Mouse (Mus musculus) stomach, postnatal 0 days (tissue): ENCODE results near the gene Selenon. TPM values are rescaled to one million over a fixed set of nuclear protein-coding genes. Genes with fewer than 3 reads are reported as not detected.
A peak's percentile ranks its signal among the peaks of the same experiment; 100 is the strongest.

Source experiments
- ATAC-seq: fragments of 200-750 bp; cut with Nextera tagmentation; 2 replicates; pipeline ENCODE4 v1.8.0; 2017; ENCODE audit not compliant: low FRiP score, low TSS enrichment
- DNase-seq: peaks from one replicate; pipeline ENCODE4 v3.0.0-alpha.2; 2016; ENCODE audit warnings: low spot score
- H3K27ac ChIP-seq: fragments of 300-500 bp; sonication (generic); replicated peaks from 2 replicates; pipeline ENCODE4 v1.5.1; 2014; ENCODE audit warnings: mild to moderate bottlenecking, control low read depth
- H3K27me3 ChIP-seq: fragments of 300-500 bp; sonication (generic); 2 replicates; pipeline ENCODE4 v1.6.1; 2014; ENCODE audit warnings: low read length; ENCODE audit not compliant: control insufficient read depth, insufficient read depth
- H3K36me3 ChIP-seq: fragments of 300-500 bp; sonication (generic); 2 replicates; pipeline ENCODE4 v1.6.1; 2014; ENCODE audit warnings: low read length, mixed read lengths; ENCODE audit not compliant: control insufficient read depth, insufficient read depth
- H3K4me1 ChIP-seq: fragments of 300-500 bp; sonication (generic); replicated peaks from 2 replicates; pipeline ENCODE4 v1.6.1; 2014; ENCODE audit warnings: antibody characterized with exemption; ENCODE audit not compliant: control insufficient read depth, insufficient read depth
- H3K4me2 ChIP-seq: fragments of 300-500 bp; sonication (generic); replicated peaks from 2 replicates; pipeline ENCODE4 v1.6.1; 2014; ENCODE audit warnings: low read depth, mild to moderate bottlenecking, control low read depth, moderate library complexity
- H3K4me3 ChIP-seq: fragments of 300-500 bp; sonication (generic); 2 replicates; pipeline ENCODE4 v1.5.1; 2014; ENCODE audit warnings: low read depth, low read length, control low read depth
- H3K9ac ChIP-seq: fragments of 300-500 bp; sonication (generic); 2 replicates; pipeline ENCODE4 v1.6.1; 2014; ENCODE audit warnings: mild to moderate bottlenecking, low read length, control low read depth, mixed read lengths
- H3K9me3 ChIP-seq: fragments of 300-500 bp; sonication (generic); 2 replicates; pipeline ENCODE4 v1.6.1; 2016; ENCODE audit warnings: low read length; ENCODE audit not compliant: control insufficient read depth
- CTCF ChIP-seq: IDR thresholded peaks from 2 replicates; pipeline ENCODE4 v1.5.1; 2016; ENCODE audit warnings: antibody characterized with exemption, low read depth, mild to moderate bottlenecking, moderate library complexity
- EP300 ChIP-seq: optimal IDR thresholded peaks from 2 replicates; pipeline ENCODE3; 2016; ENCODE audit warnings: antibody characterized with exemption
- WGBS: fragments of 180-500 bp; shearing (Covaris S2); extraction: QIAGEN DNeasy Blood & Tissue Kit; methylation state at CpG from one replicate; pipeline ENCODE4 v1.1.7; 2014; 5-methylcytosine and 5-hydroxymethylcytosine counted together
- microRNA-seq: library from miRNA; unstranded; fragments of <30 nt; microRNA quantifications from one replicate; pipeline ENCODE4, GENCODE M21; 2016
- polyA plus RNA-seq: library from polyadenylated mRNA; unstranded; fragments of >200 nt; fragmentation: Nextera tagmentation; extraction: Ambion mirVana; gene quantifications from 2 replicates; pipeline ENCODE4 v1.2.1, GENCODE M21; 2015

The Selenon gene
- polyA plus RNA-seq, 1 experiment from 2014 or later: 8.6 TPM

- no peak overlapping the region for H3K4me3 ChIP-seq
- H3K4me1 ChIP-seq: peaks cover 7% of the 10 kb centered on the region
- H3K27ac ChIP-seq: peak overlapping the region; percentile 30; the same call in 1 of the 2 replicates
- TF ChIP-seq EP300 (no peak), CTCF (no peak)
- no peak overlapping the region for H3K4me2 ChIP-seq
- no peaks in the 10 kb centered on the region for H3K36me3 ChIP-seq
- H3K9me3 ChIP-seq: no peaks in the 10 kb centered on the region
- H3K9ac ChIP-seq: no peak overlapping the region
- H3K27me3 ChIP-seq: no peaks in the 10 kb centered on the region
- ATAC-seq (no peak), DNase-seq (peak; percentile 50)
- 43% methylated on average over 6 of the region's 6 CpGs for WGBS
Observed at GRCm38 (mm10) chr4:134491716-134492115, 60.2 kb downstream of the Selenon start.

- no peaks in the 10 kb centered on the region for H3K27me3 ChIP-seq
- H3K27ac ChIP-seq: no peak overlapping the region; the same call in 1 of the 2 replicates
- no peaks in the 10 kb centered on the region for H3K9me3 ChIP-seq
- DNase-seq: peak; percentile 42
- WGBS: 68% methylated on average over 11 of the region's 11 CpGs
- no peak overlapping the region for H3K4me3 ChIP-seq
- ATAC-seq: no peak
- H3K4me1 ChIP-seq: peaks cover 6% of the 10 kb centered on the region
- H3K4me2 ChIP-seq: no peak overlapping the region
- no peak for TF ChIP-seq EP300
- TF ChIP-seq CTCF: no peak
- no peaks in the 10 kb centered on the region for H3K36me3 ChIP-seq
- H3K9ac ChIP-seq: no peak overlapping the region
Observed at GRCm38 (mm10) chr4:134489986-134490665, 61.8 kb downstream of the Selenon start.

GRCm38 (mm10) chr4:134488211-134488610 lies 63.8 kb downstream of the Selenon start:
- H3K36me3 ChIP-seq: no peaks in the 10 kb centered on the region
- no peaks in the 10 kb centered on the region for H3K4me1 ChIP-seq
- peak; percentile 41 for DNase-seq

More at GRCm38 (mm10) chr4:134488211-134488610, 63.8 kb downstream of the Selenon start:
- H3K27me3 ChIP-seq: no peaks in the 10 kb centered on the region
- no peak overlapping the region for H3K9ac ChIP-seq
- H3K27ac ChIP-seq: peak overlapping the region; percentile 49; the same call in 1 of the 2 replicates
- no peaks in the 10 kb centered on the region for H3K9me3 ChIP-seq
- H3K4me3 ChIP-seq: no peak overlapping the region
- ATAC-seq: peak; percentile 73
- H3K4me2 ChIP-seq: no peak overlapping the region
- TF ChIP-seq CTCF (no peak), EP300 (no peak)
- WGBS: 64% methylated on average over 5 of the region's 5 CpGs

Small RNA genes within 50 kb of the gene (microRNA-seq; reads per million reads assigned to microRNA genes)
- gene Mir6403: not detected

Other genes starting within 250 kb of the Selenon start
- 0.07 and 0.13 TPM in 2 replicates for gene Trim63, start 237.0 kb downstream of the Selenon start, polyA plus RNA-seq
- 0.06 and 0.07 TPM in 2 replicates for gene Slc30a2, start 209.0 kb downstream of the Selenon start, polyA plus RNA-seq
- gene Extl1, start 168.3 kb downstream of the Selenon start, polyA plus RNA-seq: 1.8 and 2.1 TPM in 2 replicates
- gene Pafah2, start 155.8 kb downstream of the Selenon start, polyA plus RNA-seq: 16.8 and 17.1 TPM in 2 replicates
- 358 and 380 TPM in 2 replicates for gene Stmn1, start 83.8 kb downstream of the Selenon start, polyA plus RNA-seq
- 51.8 and 56.4 TPM in 2 replicates for gene Paqr7, start 55.5 kb downstream of the Selenon start, polyA plus RNA-seq
- 3.5 and 3.8 TPM in 2 replicates for gene Aunip, start 41.2 kb downstream of the Selenon start, polyA plus RNA-seq
- 64.7 and 70.3 TPM in 2 replicates for gene Mtfr1l, start 16.8 kb downstream of the Selenon start, polyA plus RNA-seq
- gene Man1c1, start 152.1 kb upstream of the Selenon start, polyA plus RNA-seq: 1.5 TPM in 2 replicates
- gene Ldlrap1, start 215.9 kb upstream of the Selenon start, polyA plus RNA-seq: 18.8 and 19.5 TPM in 2 replicates